Mouse (Mus musculus) megakaryocyte, embryonic 14.5 days (primary cell): ENCODE results near the gene Bola2. TPM values are rescaled to one million over a fixed set of nuclear protein-coding genes. Genes with fewer than 3 reads are reported as not detected.
"Not testable (repeated sequence)": the region's sequence is repeated elsewhere in the genome, so short reads cannot be mapped to it uniquely, and the experiment has no call there.

Experiments used
- H3K27me3 ChIP-seq: replicated peaks from 2 replicates; pipeline ENCODE3; 2012; ENCODE audit warnings: inconsistent platforms
- H3K36me3 ChIP-seq: replicated peaks from 2 replicates; pipeline ENCODE3; 2012; ENCODE audit warnings: low read length, inconsistent platforms, mixed read lengths
- H3K4me1 ChIP-seq: 2 replicates; pipeline ENCODE4 v1.6.1; 2012; ENCODE audit warnings: inconsistent platforms
- H3K4me3 ChIP-seq: replicated peaks from 2 replicates; pipeline ENCODE3; 2012; ENCODE audit warnings: moderate library complexity, mild to moderate bottlenecking, inconsistent platforms
- H3K9me3 ChIP-seq: 2 replicates; pipeline ENCODE4 v1.6.1; 2012; ENCODE audit warnings: inconsistent platforms
- FLI1 ChIP-seq: IDR thresholded peaks from 2 replicates; pipeline ENCODE4 v1.6.1; 2012; ENCODE audit warnings: low read length, inconsistent platforms, mixed read lengths
- GATA1 ChIP-seq: IDR thresholded peaks from 3 replicates; pipeline ENCODE4 v1.6.1; 2012; ENCODE audit warnings: mixed read lengths, low read length, inconsistent platforms, borderline replicate concordance
- polyA plus RNA-seq: library from polyadenylated mRNA; stranded (reverse); fragments of >175 nt; gene quantifications from 2 replicates; pipeline ENCODE4 v1.2.3, GENCODE M21; 2012; ENCODE audit warnings: low replicate concordance; ENCODE audit not compliant: insufficient read depth

Bola2 gene
- polyA plus RNA-seq, 1 experiment, result 696 TPM

DNA sequence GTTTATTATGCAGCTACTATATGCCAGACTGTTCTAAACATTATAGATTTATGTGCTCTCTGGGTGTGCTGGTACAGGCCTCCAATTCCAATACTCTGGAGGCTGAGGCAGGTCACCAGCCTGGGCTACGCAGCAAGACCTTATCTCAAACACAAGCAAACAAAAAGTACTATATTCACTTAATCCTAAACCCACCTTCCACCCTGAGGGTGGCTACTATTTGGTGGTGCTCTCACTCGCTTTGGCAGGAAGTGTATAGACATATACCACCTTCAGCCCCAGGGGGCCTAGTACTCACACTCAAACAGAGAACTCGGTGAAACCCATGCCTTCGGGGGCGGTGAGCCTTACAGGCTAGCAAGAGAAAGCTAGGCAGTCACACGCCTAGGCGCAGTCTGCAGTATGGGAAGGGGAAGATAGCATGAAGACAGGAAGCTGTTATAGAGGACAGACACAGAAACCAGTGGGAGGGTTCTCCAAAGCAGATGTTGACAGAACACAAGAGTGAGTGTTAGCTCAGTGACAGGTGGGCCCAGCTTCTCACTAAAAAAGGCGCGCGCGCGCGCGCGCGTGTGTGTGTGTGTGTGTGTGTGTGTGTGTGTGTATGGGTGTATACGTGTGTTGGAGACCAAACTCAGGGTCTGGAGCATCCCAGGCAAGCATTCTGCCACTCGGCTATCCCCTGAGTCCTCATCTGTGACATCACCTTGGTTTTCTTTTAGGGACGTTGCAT, 12.4 kb downstream of the Bola2 start, which contains the start of gene Coro1a:
Coro1a (minus strand) TSS at position 346 of the 733 bp plus-strand sequence.
- peak within 1 kb of the TSS; percentile 3 for H3K4me3 ChIP-seq
- H3K27me3 ChIP-seq, result no peaks in the 10 kb centered on the region
- peaks cover 60% of the 10 kb centered on the region for H3K4me1 ChIP-seq
- H3K36me3 ChIP-seq, result peaks cover 10% of the 10 kb centered on the region
- no peak for TF ChIP-seq FLI1
- TF ChIP-seq GATA1, result no peak
- peaks cover 10% of the 10 kb centered on the region for H3K9me3 ChIP-seq

DNA sequence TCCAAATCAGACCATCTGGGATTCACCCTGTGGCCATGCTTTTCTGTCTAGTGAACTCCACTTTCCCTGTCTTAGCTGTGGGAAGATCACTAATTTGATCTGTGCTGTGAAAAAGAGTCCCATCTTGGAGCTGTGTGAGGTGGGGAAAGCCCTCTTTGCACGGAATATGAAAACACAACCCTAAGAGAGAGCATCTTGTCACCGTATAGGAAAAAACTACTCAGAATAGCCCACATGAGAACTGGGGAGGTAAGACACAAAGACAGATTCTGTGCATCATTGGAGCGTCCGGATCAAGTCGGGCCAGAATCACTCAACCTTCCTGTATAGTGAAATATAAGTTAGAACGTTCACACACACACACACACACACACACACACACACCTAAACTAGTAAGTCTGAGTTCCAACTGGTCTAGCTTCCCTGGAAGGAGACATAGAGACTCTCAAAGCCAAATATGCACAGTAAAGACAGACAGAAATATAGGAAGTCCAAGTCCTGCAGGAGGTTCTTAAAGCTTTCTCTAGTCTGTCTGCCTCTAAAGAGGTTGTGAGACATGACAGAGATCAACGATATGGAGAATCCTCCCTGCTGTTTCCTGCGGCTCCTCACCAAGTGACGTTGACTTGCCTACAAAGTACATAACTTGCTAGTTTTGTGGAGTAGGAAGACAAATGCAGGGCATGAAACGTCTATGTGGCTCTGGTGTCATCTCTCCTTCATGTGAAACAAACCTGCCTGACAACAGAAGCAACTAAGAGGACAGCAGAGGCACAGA, 13.2 kb downstream of the Bola2 start:
- Histone ChIP-seq H3K9me3 (peaks cover 10% of the 10 kb centered on the region), H3K4me3 (no peak overlapping the region), H3K27me3 (no peaks in the 10 kb centered on the region), H3K36me3 (peaks cover 6% of the 10 kb centered on the region), H3K4me1 (peaks cover 57% of the 10 kb centered on the region)
- TF ChIP-seq GATA1 (no peak), FLI1 (no peak)

DNA sequence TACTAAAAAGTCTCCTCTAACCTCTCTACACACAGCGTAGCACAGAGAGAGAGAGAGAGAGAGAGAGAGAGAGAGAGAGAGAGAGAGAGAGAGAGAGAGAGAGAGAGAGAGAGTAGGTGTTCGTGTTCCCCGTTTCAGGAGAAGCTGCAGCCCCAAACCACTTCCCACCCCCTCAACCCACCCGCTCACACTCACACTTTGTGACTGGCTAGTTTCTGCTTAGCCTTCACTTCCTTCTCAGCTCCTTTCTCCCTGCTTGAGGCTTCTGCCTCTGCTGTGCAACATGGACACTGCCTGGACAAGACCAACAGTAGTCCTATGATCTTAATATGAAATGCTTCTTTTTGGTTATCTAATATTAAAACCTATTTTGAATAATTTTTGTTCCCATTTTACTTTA, 15.1 kb downstream of the Bola2 start:
- H3K27me3 ChIP-seq, result no peaks in the 10 kb centered on the region
- H3K9me3 ChIP-seq, result peaks cover 10% of the 10 kb centered on the region
- H3K4me3 ChIP-seq, result no peak overlapping the region
- no peak for TF ChIP-seq FLI1
- no peak for TF ChIP-seq GATA1
- H3K4me1 ChIP-seq, result peaks cover 38% of the 10 kb centered on the region
- peaks cover 6% of the 10 kb centered on the region for H3K36me3 ChIP-seq

DNA sequence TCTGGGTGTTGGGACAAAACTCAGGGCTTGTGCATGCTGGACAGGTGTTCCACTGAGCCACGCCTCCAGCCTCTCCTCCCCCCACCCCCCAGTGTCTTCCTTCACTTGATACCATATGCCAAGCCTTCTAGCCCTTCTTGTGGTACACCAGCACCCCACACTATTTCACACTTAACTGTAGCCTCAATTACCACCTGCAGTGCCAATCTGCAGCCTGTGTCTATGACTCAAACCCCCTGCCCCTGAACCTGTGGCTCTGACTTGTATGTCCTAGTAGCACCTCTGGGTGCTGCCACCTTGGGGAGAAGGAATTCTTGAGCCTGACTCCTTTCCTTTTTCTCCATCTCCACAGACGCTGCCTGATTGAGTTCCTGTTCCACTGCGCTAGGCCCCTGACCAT, 16.7 kb downstream of the Bola2 start:
- Histone ChIP-seq H3K4me3 (no peak overlapping the region), H3K9me3 (peaks cover 10% of the 10 kb centered on the region), H3K4me1 (peaks cover 28% of the 10 kb centered on the region), H3K27me3 (peaks cover 2% of the 10 kb centered on the region), H3K36me3 (peaks cover 6% of the 10 kb centered on the region)
- no peak for TF ChIP-seq GATA1
- no peak for TF ChIP-seq FLI1

DNA sequence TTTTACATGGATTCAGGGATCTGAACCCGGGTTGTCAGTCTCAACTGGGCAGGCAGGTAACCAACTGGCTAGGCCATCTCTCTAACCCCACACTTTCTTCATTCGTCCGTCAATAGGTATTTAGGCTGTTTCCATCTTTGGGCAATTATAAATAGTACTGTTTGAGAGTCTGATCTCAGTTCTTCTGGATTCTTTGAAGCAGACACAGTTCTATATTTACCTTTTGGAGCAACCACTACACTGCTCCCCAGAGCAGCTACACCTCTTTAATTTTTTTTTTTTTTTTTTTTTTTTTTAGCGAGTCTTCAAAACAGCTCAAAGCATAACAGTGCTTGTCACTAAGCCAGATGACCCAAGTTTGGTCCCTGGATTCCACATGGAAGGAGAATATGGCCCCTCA, 20.5 kb downstream of the Bola2 start:
- Histone ChIP-seq H3K27me3 (peaks cover 3% of the 10 kb centered on the region), H3K4me3 (no peak overlapping the region), H3K9me3 (peaks cover 3% of the 10 kb centered on the region; the same call in 1 of the 2 replicates), H3K36me3 (no peaks in the 10 kb centered on the region), H3K4me1 (peaks cover 11% of the 10 kb centered on the region)
- no peak for TF ChIP-seq GATA1
- no peak for TF ChIP-seq FLI1

DNA sequence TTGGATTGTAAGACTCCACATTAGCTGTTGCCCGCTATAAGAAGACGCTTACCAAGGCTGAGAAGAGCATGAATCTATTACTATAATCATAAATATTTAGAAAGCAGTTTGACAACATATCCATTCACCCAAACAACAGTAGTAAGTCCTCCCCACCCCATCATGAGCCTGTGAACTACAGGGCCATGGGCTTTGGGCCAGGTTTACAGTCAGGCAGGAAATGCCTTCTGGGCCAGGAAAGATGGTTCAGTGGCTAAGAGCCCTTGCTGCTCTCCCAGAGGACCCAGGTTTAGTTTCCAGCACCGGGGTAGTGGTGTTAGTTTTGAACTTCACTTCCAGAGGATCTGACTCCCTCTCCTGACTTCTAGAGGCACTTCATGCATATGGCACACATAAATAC, 22.4 kb downstream of the Bola2 start:
- TF ChIP-seq GATA1 (no peak), FLI1 (no peak)
- Histone ChIP-seq H3K36me3 (no peaks in the 10 kb centered on the region), H3K4me1 (peaks cover 8% of the 10 kb centered on the region), H3K9me3 (peaks cover 7% of the 10 kb centered on the region; the same call in 1 of the 2 replicates), H3K4me3 (no peak overlapping the region), H3K27me3 (peaks cover 3% of the 10 kb centered on the region)

DNA sequence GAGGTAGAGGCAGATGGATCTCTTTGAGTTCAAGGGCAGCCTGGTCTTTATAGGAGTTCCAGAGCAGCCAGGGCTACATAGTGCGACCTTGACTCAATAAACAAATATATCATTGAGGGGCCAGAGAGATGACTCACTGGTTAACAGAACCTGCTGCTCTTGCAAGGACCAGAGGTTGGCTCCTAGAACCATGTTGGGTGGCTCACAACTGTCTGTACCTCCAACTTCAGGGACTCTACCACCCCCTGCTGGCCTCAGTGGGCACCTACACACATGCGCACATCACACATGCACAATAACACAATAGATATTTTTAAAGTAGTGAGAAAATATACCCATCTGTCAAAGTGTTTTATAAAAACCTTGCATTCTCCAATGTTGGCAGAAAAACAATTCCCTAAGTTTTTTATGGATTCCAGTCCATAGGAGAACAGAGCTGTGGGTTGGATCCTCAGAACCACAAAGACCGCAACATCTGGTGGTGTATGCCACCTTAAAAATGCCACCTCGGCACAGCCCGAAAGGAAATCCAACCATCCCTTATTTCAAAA, 23.7 kb downstream of the Bola2 start:
- TF ChIP-seq FLI1 (no peak), GATA1 (no peak)
- Histone ChIP-seq H3K36me3 (no peaks in the 10 kb centered on the region), H3K4me1 (peaks cover 4% of the 10 kb centered on the region; the same call in 1 of the 2 replicates), H3K4me3 (no peak overlapping the region), H3K9me3 (peaks cover 16% of the 10 kb centered on the region), H3K27me3 (peaks cover 3% of the 10 kb centered on the region)

DNA sequence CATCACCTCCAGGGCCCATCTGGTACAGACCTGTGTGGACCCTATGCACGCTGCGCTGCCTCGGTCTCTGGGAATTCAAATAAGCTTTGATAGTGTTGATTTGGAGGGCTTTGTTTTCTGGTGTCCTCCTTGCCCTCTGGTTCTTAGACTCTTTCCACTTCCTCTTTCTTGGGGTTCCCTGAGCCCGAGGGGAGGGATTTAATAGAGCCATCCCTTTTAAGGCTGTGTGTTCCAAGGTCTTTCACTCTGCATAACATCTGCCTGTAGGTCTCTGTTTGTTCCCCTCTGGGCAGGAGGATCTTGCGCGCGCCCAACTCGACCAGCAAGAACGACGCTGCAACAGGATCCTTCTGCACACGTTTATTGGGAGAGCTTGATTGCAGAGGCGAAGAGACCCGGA, 26.4 kb downstream of the Bola2 start:
- Histone ChIP-seq H3K9me3 (peaks cover 18% of the 10 kb centered on the region), H3K4me3 (no peak overlapping the region), H3K4me1 (peaks cover 16% of the 10 kb centered on the region), H3K27me3 (peaks cover 4% of the 10 kb centered on the region), H3K36me3 (no peaks in the 10 kb centered on the region)
- TF ChIP-seq GATA1, result no peak
- TF ChIP-seq FLI1, result no peak

DNA sequence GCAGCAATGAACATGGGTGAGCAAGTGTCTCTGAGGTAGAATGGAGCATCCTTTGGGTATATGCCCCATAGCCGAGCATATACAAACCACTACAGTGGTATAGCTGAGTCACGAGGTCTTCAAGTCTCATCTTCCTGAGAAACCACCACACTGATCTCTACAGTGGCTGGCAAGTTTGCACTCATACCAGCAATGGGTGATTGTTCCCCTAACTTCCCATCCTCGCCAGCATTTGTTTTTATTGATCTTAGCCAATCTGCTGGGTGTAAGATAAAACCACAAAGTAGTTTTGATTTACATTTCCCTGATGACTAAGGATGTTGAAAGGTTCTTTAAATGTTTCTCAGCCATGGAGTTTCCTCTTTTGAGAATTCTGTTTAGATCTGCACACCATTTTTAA, 29.9 kb downstream of the Bola2 start:
- Histone ChIP-seq H3K9me3 (peaks cover 15% of the 10 kb centered on the region), H3K36me3 (no peaks in the 10 kb centered on the region), H3K4me1 (peaks cover 18% of the 10 kb centered on the region), H3K4me3 (no peak overlapping the region), H3K27me3 (peaks cover 2% of the 10 kb centered on the region)
- TF ChIP-seq FLI1, result no peak
- no peak for TF ChIP-seq GATA1

DNA sequence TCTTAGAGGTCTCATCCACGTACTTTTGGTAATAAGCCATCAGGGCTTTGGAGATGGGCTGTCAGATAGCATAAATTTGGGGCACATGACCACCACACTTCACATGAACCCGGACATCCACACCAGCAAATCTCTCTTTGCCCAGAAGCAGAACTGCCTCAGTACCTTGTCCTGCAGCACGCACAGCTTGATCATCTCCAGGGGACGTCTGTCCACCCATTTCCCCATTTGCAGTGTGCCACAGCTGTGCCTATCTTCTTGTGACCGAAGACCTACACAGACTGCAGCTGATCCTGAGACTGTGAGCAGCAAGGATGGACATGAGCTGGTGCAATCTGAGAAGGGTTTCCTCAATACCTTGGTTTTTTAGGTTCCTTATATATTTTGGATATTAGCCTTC, 30.5 kb downstream of the Bola2 start:
- Histone ChIP-seq H3K9me3 (peaks cover 15% of the 10 kb centered on the region), H3K27me3 (peaks cover 2% of the 10 kb centered on the region), H3K4me3 (peak overlapping the region; percentile 50), H3K4me1 (peaks cover 21% of the 10 kb centered on the region), H3K36me3 (no peaks in the 10 kb centered on the region)
- TF ChIP-seq GATA1, result no peak
- no peak for TF ChIP-seq FLI1

DNA sequence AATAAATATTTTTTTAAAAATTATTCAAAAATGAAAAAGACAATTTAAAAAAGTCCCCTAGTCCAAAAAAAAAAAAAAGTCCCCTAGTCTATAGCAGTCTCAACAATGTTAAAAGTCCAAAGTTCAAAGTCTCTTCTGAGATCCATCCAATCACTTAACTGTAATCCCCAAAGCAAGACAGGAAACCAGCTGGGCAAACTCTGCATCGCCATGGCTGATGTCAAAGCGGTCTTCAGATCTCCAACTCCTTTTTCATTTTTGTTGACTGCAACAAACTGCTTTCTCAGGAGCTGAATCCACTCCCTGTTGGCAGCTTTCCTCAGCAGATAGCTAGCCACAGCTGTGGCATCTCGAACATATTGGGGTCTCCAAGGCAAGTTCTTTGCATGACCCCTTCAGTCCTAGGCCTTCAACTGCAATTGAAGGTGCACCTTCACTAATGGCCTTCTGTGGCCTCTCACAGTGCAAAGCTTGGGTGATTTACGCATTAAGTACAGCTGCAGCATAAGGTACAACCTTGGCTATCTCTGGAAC, 35.1 kb downstream of the Bola2 start:
- peaks cover 15% of the 10 kb centered on the region for H3K4me1 ChIP-seq
- not testable (repeated sequence) for H3K36me3 ChIP-seq, H3K27me3 ChIP-seq, H3K4me3 ChIP-seq, H3K9me3 ChIP-seq
